Mouse (Mus musculus): ENCODE measurements around the gene Myo15b. TPM values are rescaled to one million over a fixed set of nuclear protein-coding genes. Genes with fewer than 3 reads are reported as not detected.

Myo15b gene
- polyA plus RNA-seq, 1 experiment from 2014 or later: 0.54 TPM

Other genes starting within 250 kb of the Myo15b start
- gene Mif4gd, start 245.4 kb upstream of the Myo15b start, polyA plus RNA-seq (2014; fragmentation: Nextera tagmentation; extraction: Ambion mirVana): 22.7 and 28.5 TPM in 2 replicates
- 23.4 and 24.6 TPM in 2 replicates for gene Slc25a19, start 230.1 kb upstream of the Myo15b start, polyA plus RNA-seq (2014; fragmentation: Nextera tagmentation; extraction: Ambion mirVana)
- 66.7 TPM in 2 replicates for gene Grb2, start 149.8 kb upstream of the Myo15b start, polyA plus RNA-seq (2014; fragmentation: Nextera tagmentation; extraction: Ambion mirVana)
- 15.4 and 18.2 TPM in 2 replicates for gene Tmem94, start 93.0 kb upstream of the Myo15b start, polyA plus RNA-seq (2014; fragmentation: Nextera tagmentation; extraction: Ambion mirVana)
- 16.2 and 16.8 TPM in 2 replicates for gene Caskin2, start 44.8 kb upstream of the Myo15b start, polyA plus RNA-seq (2014; fragmentation: Nextera tagmentation; extraction: Ambion mirVana)
- gene Tsen54, start 43.7 kb upstream of the Myo15b start, polyA plus RNA-seq (2014; fragmentation: Nextera tagmentation; extraction: Ambion mirVana): 21.2 and 26.8 TPM in 2 replicates
- 11.9 and 12.1 TPM in 2 replicates for gene Llgl2, start 34.4 kb upstream of the Myo15b start, polyA plus RNA-seq (2014; fragmentation: Nextera tagmentation; extraction: Ambion mirVana)
- 16.5 and 20.2 TPM in 2 replicates for gene Smim5, start 41.6 kb downstream of the Myo15b start, polyA plus RNA-seq (2014; fragmentation: Nextera tagmentation; extraction: Ambion mirVana)
- 0.71 and 1.4 TPM in 2 replicates for gene Smim6, start 53.6 kb downstream of the Myo15b start, polyA plus RNA-seq (2014; fragmentation: Nextera tagmentation; extraction: Ambion mirVana)
- gene Sap30bp, start 74.9 kb downstream of the Myo15b start, polyA plus RNA-seq (2014; fragmentation: Nextera tagmentation; extraction: Ambion mirVana): 30.2 and 36.6 TPM in 2 replicates
- gene Recql5, start 75.1 kb downstream of the Myo15b start, polyA plus RNA-seq (2014; fragmentation: Nextera tagmentation; extraction: Ambion mirVana): 13.3 TPM in 2 replicates
- gene Itgb4, start 116.3 kb downstream of the Myo15b start, polyA plus RNA-seq (2014; fragmentation: Nextera tagmentation; extraction: Ambion mirVana): 10.7 and 11.0 TPM in 2 replicates
- 140 and 164 TPM in 2 replicates for gene Galk1, start 154.3 kb downstream of the Myo15b start, polyA plus RNA-seq (2014; fragmentation: Nextera tagmentation; extraction: Ambion mirVana)
- gene H3f3b, start 169.6 kb downstream of the Myo15b start, polyA plus RNA-seq (2014; fragmentation: Nextera tagmentation; extraction: Ambion mirVana): 1,358 and 1,723 TPM in 2 replicates
- 25.1 and 30.3 TPM in 2 replicates for gene Unk, start 171.9 kb downstream of the Myo15b start, polyA plus RNA-seq (2014; fragmentation: Nextera tagmentation; extraction: Ambion mirVana)
- gene Unc13d, start 219.6 kb downstream of the Myo15b start, polyA plus RNA-seq (2014; fragmentation: Nextera tagmentation; extraction: Ambion mirVana): 2.0 and 2.6 TPM in 2 replicates
- gene Wbp2, start 228.6 kb downstream of the Myo15b start, polyA plus RNA-seq (2014; fragmentation: Nextera tagmentation; extraction: Ambion mirVana): 69.0 and 74.9 TPM in 2 replicates

Data from embryonic facial prominence, embryonic 14.5 days (tissue).